Mouse (Mus musculus) MEL (cell line): Measurements from ENCODE around the gene Rer1.

Source experiments
- CTCF ChIP-seq, 3 experiments: IDR thresholded peaks in 2 of 3; conservative IDR thresholded peaks in 1 of 3; 2 replicates each; pipeline ENCODE4 v1.5.1; 2011 to 2012; ENCODE audit warnings: low read length in 3 of 3, low read depth in 2 of 3, mild to moderate bottlenecking in 2 of 3, improper control_type of control experiment in 1 of 3, inconsistent platforms in 1 of 3, mixed read lengths in 1 of 3, moderate library complexity in 1 of 3; ENCODE audit not compliant: control insufficient read depth in 1 of 3, insufficient read depth in 1 of 3, poor library complexity in 1 of 3, severe bottlenecking in 1 of 3
- GABPA ChIP-seq: IDR thresholded peaks from 2 replicates; pipeline ENCODE4 v1.6.1; 2012; ENCODE audit warnings: low read depth, mild to moderate bottlenecking, inconsistent platforms, low read length, improper control_type of control experiment, moderate library complexity
- HCFC1 ChIP-seq: IDR thresholded peaks from 2 replicates; pipeline ENCODE4 v1.6.1; 2012; ENCODE audit warnings: low read depth, mild to moderate bottlenecking, inconsistent platforms, low read length, improper control_type of control experiment, moderate library complexity
- KAT2A ChIP-seq: conservative IDR thresholded peaks from 2 replicates; pipeline ENCODE4 v1.6.1; 2012; ENCODE audit warnings: low read depth, low read length, improper control_type of control experiment, inconsistent platforms
- MAZ ChIP-seq: IDR thresholded peaks from 2 replicates; pipeline ENCODE4 v1.6.1; 2012; ENCODE audit warnings: low read depth, mild to moderate bottlenecking, inconsistent platforms, low read length, improper control_type of control experiment
- POLR2A ChIP-seq, 2 experiments: IDR thresholded peaks; 2 replicates each; pipeline ENCODE4 v1.6.1; 2011 to 2012; ENCODE audit warnings: low read length in 2 of 2, mild to moderate bottlenecking in 2 of 2, control low read depth in 1 of 2, improper control_type of control experiment in 1 of 2, low read depth in 1 of 2, moderate library complexity in 1 of 2; ENCODE audit not compliant: control insufficient read depth in 1 of 2, insufficient read depth in 1 of 2, poor library complexity in 1 of 2
- RAD21 ChIP-seq: IDR thresholded peaks from 2 replicates; pipeline ENCODE4 v1.6.1; 2011; ENCODE audit warnings: mild to moderate bottlenecking, low read depth, low read length, improper control_type of control experiment
- TAL1 ChIP-seq: IDR thresholded peaks from 2 replicates; pipeline ENCODE4 v1.6.1; 2012; ENCODE audit warnings: mild to moderate bottlenecking, inconsistent platforms, low read length, moderate library complexity, mixed read lengths
- TCF12 ChIP-seq: IDR thresholded peaks from 2 replicates; pipeline ENCODE4 v1.6.1; 2014; ENCODE audit warnings: low read depth, mild to moderate bottlenecking, inconsistent platforms, low read length, improper control_type of control experiment, moderate library complexity
- USF1 ChIP-seq: IDR thresholded peaks from 2 replicates; pipeline ENCODE4 v1.6.1; 2014; ENCODE audit warnings: low read depth, mild to moderate bottlenecking, inconsistent platforms, low read length, improper control_type of control experiment, moderate library complexity
- ZC3H11A ChIP-seq: IDR thresholded peaks from 2 replicates; pipeline ENCODE4 v1.6.1; 2012; ENCODE audit warnings: low read depth, mild to moderate bottlenecking, inconsistent platforms, low read length, improper control_type of control experiment
- ZKSCAN1 ChIP-seq: IDR thresholded peaks from 2 replicates; pipeline ENCODE4 v1.6.1; 2012; ENCODE audit warnings: low read depth, mild to moderate bottlenecking, inconsistent platforms, low read length, improper control_type of control experiment, moderate library complexity
- ZMIZ1 ChIP-seq: IDR thresholded peaks from 2 replicates; pipeline ENCODE4 v1.6.1; 2012; ENCODE audit warnings: low read depth, mild to moderate bottlenecking, inconsistent platforms, low read length, improper control_type of control experiment, moderate library complexity
- ZNF384 ChIP-seq: IDR thresholded peaks from 2 replicates; pipeline ENCODE4 v1.6.1; 2012; ENCODE audit warnings: low read depth, mild to moderate bottlenecking, inconsistent platforms, low read length, improper control_type of control experiment

DNA sequence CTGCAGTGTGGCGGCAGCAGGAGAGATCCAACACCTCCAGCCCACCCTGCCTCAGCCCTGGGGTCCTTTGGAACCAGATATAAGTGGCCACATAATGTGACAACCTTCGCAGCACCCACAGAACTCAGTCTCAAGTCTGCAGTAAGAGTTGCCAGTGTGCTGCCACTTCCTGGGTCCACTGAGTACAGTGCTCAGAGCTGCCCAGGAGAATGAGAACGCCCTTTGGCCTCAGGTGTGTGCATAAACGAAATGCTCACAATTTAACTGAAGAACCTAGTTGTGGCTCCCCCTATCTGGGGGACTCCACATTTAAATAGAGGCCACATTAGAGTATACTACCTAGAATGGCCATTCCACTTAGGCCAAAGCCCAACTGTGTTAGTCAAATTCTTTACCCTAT lies 2.6 kb downstream of the Rer1 start:
- TF ChIP-seq POLR2A (IDR thresholded peaks at IDR 0.05; ENCODE audit: control insufficient read depth in 1 of 2, insufficient read depth in 1 of 2, low read depth in 1 of 2, low read length in 2 of 2, poor library complexity in 1 of 2), result no peak
- no peak for TF ChIP-seq USF1
- no peak for TF ChIP-seq GABPA
- TF ChIP-seq HCFC1, result no peak
- TF ChIP-seq KAT2A, result no peak
- TF ChIP-seq TAL1, result no peak
- TF ChIP-seq ZC3H11A, result no peak
- TF ChIP-seq ZMIZ1, result no peak
- TF ChIP-seq MAZ, result no peak
- TF ChIP-seq TCF12, result no peak
- no peak for TF ChIP-seq ZKSCAN1
- no peak for TF ChIP-seq ZNF384
- no peak for TF ChIP-seq RAD21
- TF ChIP-seq CTCF (IDR thresholded peaks at IDR 0.05 in 2 of 3, conservative IDR thresholded peaks at IDR 0.05 in 1 of 3; ENCODE audit: control insufficient read depth in 1 of 3, insufficient read depth in 1 of 3, low read depth in 2 of 3, low read length in 3 of 3, poor library complexity in 1 of 3, severe bottlenecking in 1 of 3), result no peak
